10 mouse cellular contexts compared by ENCODE assay signal in genomic region chr5:125242111-125242510, GRCm38 (mm10).
A peak's percentile ranks its signal among the peaks of the same experiment; 100 is the strongest.
DNase-seq lines count a peak whose midpoint lies in the region; TF ChIP-seq lines count a peak whose summit lies in the region.
"Had no signal": no experiment of that assay in that cellular context is flagged by ENCODE, and none has a peak within 500 bp of the region (broad histone marks: within the 10 kb centered on the region; RNA-seq: fewer than 3 reads in every experiment).

No protein-coding gene starts in this region.

- TF ChIP-seq CTCF in ES-Bruce4 (IDR thresholded peaks at IDR 0.05; ENCODE audit: low read depth, low read length): no peak
- TF ChIP-seq CTCF in cerebellum, adult 2 months (IDR thresholded peaks at IDR 0.05; ENCODE audit: borderline replicate concordance, insufficient read depth, low read depth, low read length): no peak

- intact Hi-C loops in gastrocnemius, postnatal 14 days (cut with DNase I; ENCODE audit: low total_unique reads): no loop called here

- 28% methylated on average over 7 of the region's 7 CpGs for WGBS in cerebellum, adult 2 months

- H3K4me3 ChIP-seq in ES-Bruce4 (ENCODE audit: low read depth, low read length): 0 out of 2 replicates have a peak overlapping the region, but pooled peaks have one; percentile 11
- H3K4me3 ChIP-seq in cerebellum, adult 2 months (replicated peaks; ENCODE audit: insufficient read depth, low read depth, low read length): no peak overlapping the region

- peak; percentile 55 for DNase-seq in kidney, adult 11 months
- DNase-seq in kidney, postnatal 10 days: no peak
- DNase-seq in cerebellum, adult 2 months: peak; percentile 78 to 81
- peak; percentile 77 for DNase-seq in gastrocnemius, postnatal 14 days
- no peak for DNase-seq in spleen, postnatal 36 days (ENCODE audit: low spot score in 2 of 2)
- DNase-seq in spleen, postnatal 10 days (ENCODE audit: low spot score in 2 of 2): no peak
- no peak for DNase-seq in ovary, postnatal 14 days (ENCODE audit: low spot score)
- DNase-seq: right cerebral cortex, postnatal 25 days; thymus, postnatal 4 days had no signal

- H3K27ac ChIP-seq in ES-Bruce4 (ENCODE audit: insufficient read depth, low read length): no peak overlapping the region
- no peak overlapping the region for H3K27ac ChIP-seq in cerebellum, adult 2 months (ENCODE audit: insufficient read depth, low read length)

- peaks cover 5% of the 10 kb centered on the region for H3K4me1 ChIP-seq in ES-Bruce4 (ENCODE audit: control insufficient read depth, insufficient read depth, low read length)
- H3K4me1 ChIP-seq in cerebellum, adult 2 months (ENCODE audit: control insufficient read depth, insufficient read depth, low read length): peaks cover 32% of the 10 kb centered on the region

- no peaks in the 10 kb centered on the region for H3K36me3 ChIP-seq in ES-Bruce4 (ENCODE audit: control insufficient read depth, insufficient read depth, low read length, poor library complexity, severe bottlenecking)

- no peak overlapping the region for H3K9ac ChIP-seq in ES-Bruce4 (ENCODE audit: low read depth, poor library complexity, severe bottlenecking)

- no peaks in the 10 kb centered on the region for H3K27me3 ChIP-seq in ES-Bruce4 (ENCODE audit: control insufficient read depth, insufficient read depth, low read length, poor library complexity, severe bottlenecking)
- H3K27me3 ChIP-seq in cerebellum, adult 2 months (ENCODE audit: control insufficient read depth, insufficient read depth, low read length): no peaks in the 10 kb centered on the region

- no peak for TF ChIP-seq EP300 in ES-Bruce4 (IDR thresholded peaks at IDR 0.05; ENCODE audit: insufficient read depth, low read depth, low read length)

- TF ChIP-seq POLR2A in ES-Bruce4 (IDR thresholded peaks at IDR 0.05; ENCODE audit: insufficient read depth, low read length): no peak
- TF ChIP-seq POLR2A in cerebellum, adult 2 months (IDR thresholded peaks at IDR 0.05; ENCODE audit: borderline replicate concordance, insufficient read depth, low read length): no peak

- H3K9me3 ChIP-seq in ES-Bruce4 (replicated peaks; ENCODE audit: control insufficient read depth, insufficient read depth, low read length, poor library complexity, severe bottlenecking): no peaks in the 10 kb centered on the region

Comparison
In these comparisons a context has a peak if more than half of its experiments do, and no peak if none do; other contexts are left out.
1. DNase-seq: peak in kidney, adult 11 months (single experiment), cerebellum, adult 2 months (2 of 2) and gastrocnemius, postnatal 14 days (single experiment); none in kidney, postnatal 10 days (single experiment), spleen, postnatal 36 days (0 of 2), spleen, postnatal 10 days (0 of 2) and ovary, postnatal 14 days (single experiment).